ENCODE assay signal across 11 mouse cellular contexts in the genomic region with DNA sequence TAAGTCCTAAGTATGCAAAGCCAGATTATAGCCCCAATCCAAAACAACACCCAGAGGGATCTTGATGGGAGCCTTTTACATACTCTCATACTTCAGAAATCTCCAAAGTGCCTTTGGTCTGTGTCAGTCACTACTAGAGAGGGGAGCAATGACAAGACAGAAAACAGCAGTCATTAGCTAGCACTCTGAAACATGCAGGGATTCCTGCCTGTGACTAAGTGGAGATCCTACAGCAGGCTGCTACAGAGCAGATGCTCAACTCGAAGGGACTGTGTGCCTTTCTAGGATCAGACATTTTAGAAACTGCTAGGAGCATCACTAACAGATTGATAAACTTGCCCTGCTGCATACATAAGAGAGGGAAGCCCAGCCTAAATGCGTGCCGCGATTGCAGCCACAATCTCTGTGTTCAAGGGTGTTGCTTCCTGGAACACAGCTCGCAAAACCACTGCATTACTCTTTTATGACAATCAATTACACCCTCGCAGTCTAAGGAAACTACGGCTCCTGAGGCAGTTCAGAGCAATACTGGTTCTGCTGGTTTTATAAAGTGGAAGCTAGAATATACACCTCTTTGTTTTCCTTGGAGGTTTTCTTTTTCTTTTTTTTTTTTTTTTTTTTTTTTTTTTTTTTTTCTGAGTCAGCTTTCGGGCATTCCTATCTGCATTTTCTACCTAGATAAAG. TPM values are rescaled to one million over a fixed set of nuclear protein-coding genes. Genes with fewer than 3 reads are reported as not detected.
A peak's percentile ranks its signal among the peaks of the same experiment; 100 is the strongest.
DNase-seq lines count a peak whose midpoint lies in the region; ATAC-seq and TF ChIP-seq lines count a peak whose summit lies in the region.
"Had no signal": no experiment of that assay in that cellular context is flagged by ENCODE, and none has a peak within 500 bp of the region (broad histone marks: within the 10 kb centered on the region; RNA-seq: fewer than 3 reads in every experiment).

No protein-coding gene starts in this region.

- no peak for DNase-seq in heart, embryonic 10.5 days (ENCODE audit: low spot score)
- DNase-seq in heart, adult 9 months (ENCODE audit: low spot score in 2 of 2) = no peak
- peak; percentile 36 for DNase-seq in limb, embryonic 11.5 days (ENCODE audit: low spot score)
- DNase-seq in limb, embryonic 10.5 days (ENCODE audit: low spot score) = no peak
- DNase-seq in lung, postnatal 0 days (ENCODE audit: low spot score) = peak; percentile 73
- no peak for DNase-seq in thymus, postnatal 0 days (ENCODE audit: low spot score)
- DNase-seq: adrenal gland, postnatal 14 days; thymus, postnatal 14 days had no signal

- WGBS in heart, embryonic 10.5 days = 28% methylated on average over 8 of the region's 8 CpGs
- 25% methylated on average over 8 of the region's 8 CpGs for WGBS in limb, embryonic 11.5 days
- WGBS in limb, embryonic 10.5 days = 50% methylated on average over 8 of the region's 8 CpGs
- 11% methylated on average over 8 of the region's 8 CpGs for WGBS in lung, postnatal 0 days

- no peaks in the 10 kb centered on the region for H3K27me3 ChIP-seq in heart, embryonic 10.5 days (ENCODE audit: insufficient read depth, poor library complexity, severe bottlenecking)
- H3K27me3 ChIP-seq in limb, embryonic 11.5 days (ENCODE audit: control insufficient read depth, insufficient read depth, low read length) = no peaks in the 10 kb centered on the region
- no peaks in the 10 kb centered on the region for H3K27me3 ChIP-seq in limb, embryonic 10.5 days (ENCODE audit: low read depth, poor library complexity, severe bottlenecking)
- H3K27me3 ChIP-seq in lung, postnatal 0 days (replicated peaks; ENCODE audit: insufficient read depth, low read length) = no peaks in the 10 kb centered on the region
- H3K27me3 ChIP-seq: hindbrain, embryonic 15.5 days had no signal

- TF ChIP-seq EP300 in lung, postnatal 0 days (IDR thresholded peaks at IDR 0.05) = no peak

- peak overlapping the region; percentile 77 for H3K27ac ChIP-seq in heart, embryonic 10.5 days
- H3K27ac ChIP-seq in limb, embryonic 11.5 days (replicated peaks; ENCODE audit: low read depth, low read length) = no peak overlapping the region
- H3K27ac ChIP-seq in limb, embryonic 10.5 days = no peak overlapping the region; the same call in 1 of the 2 replicates
- peak overlapping the region; percentile 39; the same call in 1 of the 2 replicates for H3K27ac ChIP-seq in lung, postnatal 0 days (ENCODE audit: low read length)
- H3K27ac ChIP-seq: hindbrain, embryonic 15.5 days had no signal

- H3K4me1 ChIP-seq in heart, embryonic 10.5 days = peaks cover 31% of the 10 kb centered on the region
- peaks cover 9% of the 10 kb centered on the region for H3K4me1 ChIP-seq in limb, embryonic 11.5 days (ENCODE audit: control insufficient read depth, insufficient read depth, low read length)
- H3K4me1 ChIP-seq in limb, embryonic 10.5 days = peaks cover 31% of the 10 kb centered on the region
- H3K4me1 ChIP-seq in lung, postnatal 0 days (ENCODE audit: insufficient read depth, low read depth, low read length) = peaks cover 16% of the 10 kb centered on the region; the same call in 1 of the 2 replicates

- H3K9ac ChIP-seq in limb, embryonic 11.5 days (ENCODE audit: low read length) = no peak overlapping the region
- no peak overlapping the region for H3K9ac ChIP-seq in lung, postnatal 0 days (replicated peaks; ENCODE audit: low read depth)
- H3K9ac ChIP-seq: hindbrain, embryonic 15.5 days had no signal

- no peaks in the 10 kb centered on the region for H3K36me3 ChIP-seq in heart, embryonic 10.5 days
- no peaks in the 10 kb centered on the region for H3K36me3 ChIP-seq in limb, embryonic 11.5 days (ENCODE audit: control insufficient read depth, insufficient read depth, low read length)
- H3K36me3 ChIP-seq in limb, embryonic 10.5 days = no peaks in the 10 kb centered on the region
- H3K36me3 ChIP-seq in lung, postnatal 0 days (ENCODE audit: insufficient read depth, low read length) = no peaks in the 10 kb centered on the region
- H3K36me3 ChIP-seq: hindbrain, embryonic 15.5 days had no signal

- H3K4me2 ChIP-seq in limb, embryonic 11.5 days (ENCODE audit: low read depth, severe bottlenecking) = no peak overlapping the region
- peak overlapping the region; percentile 25 for H3K4me2 ChIP-seq in lung, postnatal 0 days (replicated peaks; ENCODE audit: low read depth, low read length)
- H3K4me2 ChIP-seq: hindbrain, embryonic 15.5 days had no signal

- H3K4me3 ChIP-seq in heart, embryonic 10.5 days = no peak overlapping the region
- no peak overlapping the region for H3K4me3 ChIP-seq in limb, embryonic 11.5 days (ENCODE audit: low read depth, low read length)
- H3K4me3 ChIP-seq in limb, embryonic 10.5 days = no peak overlapping the region
- no peak overlapping the region for H3K4me3 ChIP-seq in lung, postnatal 0 days (ENCODE audit: low read depth, low read length)
- H3K4me3 ChIP-seq: hindbrain, embryonic 15.5 days had no signal

- no peak for TF ChIP-seq CTCF in lung, postnatal 0 days (IDR thresholded peaks at IDR 0.05)

- no peak for ATAC-seq in limb, embryonic 11.5 days (ENCODE audit: insufficient number of reproducible peaks, low FRiP score, low TSS enrichment, low read depth)
- peak; percentile 83 for ATAC-seq in common myeloid progenitor, adult 5-6 weeks (replicated peaks; ENCODE audit: low read depth, poor library complexity, severe bottlenecking)
- ATAC-seq in lung, postnatal 0 days = peak; percentile 80
- ATAC-seq in activated CD4-positive, CD25-positive, alpha-beta regulatory T cell, adult 4 months = no peak

- no peaks in the 10 kb centered on the region for H3K9me3 ChIP-seq in heart, embryonic 10.5 days
- H3K9me3 ChIP-seq in limb, embryonic 11.5 days (ENCODE audit: control insufficient read depth, low read length) = no peaks in the 10 kb centered on the region
- no peaks in the 10 kb centered on the region for H3K9me3 ChIP-seq in limb, embryonic 10.5 days (replicated peaks)
- no peaks in the 10 kb centered on the region for H3K9me3 ChIP-seq in lung, postnatal 0 days (ENCODE audit: low read length)
- H3K9me3 ChIP-seq: hindbrain, embryonic 15.5 days had no signal

RNA-seq across cellular contexts. Expression of a gene that starts 50.7 kb away (rescaled TPM):
- 4.1 and 6.9 TPM in 2 replicates for polyA plus RNA-seq in heart, embryonic 10.5 days (2016; fragmentation: Nextera tagmentation; extraction: Ambion mirVana)
- polyA plus RNA-seq in limb, embryonic 11.5 days (2014; fragmentation: Nextera tagmentation; extraction: Ambion mirVana) = 7.4 and 7.8 TPM in 2 replicates
- polyA plus RNA-seq in limb, embryonic 10.5 days (2016; fragmentation: Nextera tagmentation; extraction: Ambion mirVana) = 6.1 and 10.1 TPM in 2 replicates
- total RNA-seq in common myeloid progenitor, adult 5-6 weeks (2017) = 1.4 and 1.8 TPM in 2 replicates
- 7.2 and 10.2 TPM in 2 replicates for polyA plus RNA-seq in lung, postnatal 0 days (2015; fragmentation: Nextera tagmentation; extraction: Ambion mirVana)
- polyA plus RNA-seq in activated CD4-positive, CD25-positive, alpha-beta regulatory T cell, adult 4 months (2017; shearing (Covaris generic)) = not detected
- 0.55 and 0.65 TPM in 2 replicates for polyA plus RNA-seq in thymus, postnatal 0 days (2015; fragmentation: Nextera tagmentation; extraction: Ambion mirVana)

Comparison
In these comparisons a context has a peak if more than half of its experiments do, and no peak if none do; other contexts are left out.
1. DNase-seq: peak in limb, embryonic 11.5 days (single experiment) and lung, postnatal 0 days (single experiment); none in heart, embryonic 10.5 days (single experiment), heart, adult 9 months (0 of 2), limb, embryonic 10.5 days (single experiment) and thymus, postnatal 0 days (single experiment).
2. H3K27ac ChIP-seq: peak in heart, embryonic 10.5 days (single experiment) and lung, postnatal 0 days (single experiment); none in limb, embryonic 11.5 days (single experiment) and limb, embryonic 10.5 days (single experiment).
3. ATAC-seq: peak in common myeloid progenitor, adult 5-6 weeks (single experiment) and lung, postnatal 0 days (single experiment); none in limb, embryonic 11.5 days (single experiment) and activated CD4-positive, CD25-positive, alpha-beta regulatory T cell, adult 4 months (single experiment).